Mouse (Mus musculus): ENCODE results near the gene Spp1.
A peak's percentile ranks its signal among the peaks of the same experiment; 100 is the strongest.
"Not testable (repeated sequence)": the region's sequence is repeated elsewhere in the genome, so short reads cannot be mapped to it uniquely, and the experiment has no call there.

Gene Spp1

DNA sequence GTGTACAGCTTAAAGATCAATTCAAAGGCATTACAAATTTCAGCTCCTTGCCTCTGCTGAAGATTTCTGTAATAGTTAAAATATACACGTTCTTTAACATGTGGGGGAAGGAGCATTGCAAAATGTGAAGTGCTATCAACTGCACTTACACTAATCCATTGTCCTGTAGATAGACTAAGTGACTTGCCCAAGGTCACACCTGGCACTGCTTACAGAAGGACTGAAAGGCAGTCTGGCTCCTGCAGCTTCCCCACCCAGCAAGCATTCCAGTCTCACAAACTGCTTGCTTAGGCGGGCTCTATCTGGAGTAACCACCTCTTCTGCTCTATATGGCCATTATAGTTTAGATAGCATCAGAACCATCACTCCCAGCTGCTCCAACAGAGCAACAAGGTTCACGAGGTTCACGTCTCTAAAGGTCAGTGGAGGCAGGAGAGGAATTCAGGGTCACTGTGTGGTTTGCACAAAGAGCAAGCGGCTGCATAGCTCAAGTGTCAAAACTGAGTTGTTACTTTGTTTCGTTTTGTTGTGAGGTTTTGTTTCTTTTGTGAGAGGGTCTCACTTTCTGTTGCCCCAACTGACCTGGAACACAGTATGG is 851 bp upstream of the Spp1 start:
- DNase-seq (ENCODE audit: low spot score), result no peak

DNA sequence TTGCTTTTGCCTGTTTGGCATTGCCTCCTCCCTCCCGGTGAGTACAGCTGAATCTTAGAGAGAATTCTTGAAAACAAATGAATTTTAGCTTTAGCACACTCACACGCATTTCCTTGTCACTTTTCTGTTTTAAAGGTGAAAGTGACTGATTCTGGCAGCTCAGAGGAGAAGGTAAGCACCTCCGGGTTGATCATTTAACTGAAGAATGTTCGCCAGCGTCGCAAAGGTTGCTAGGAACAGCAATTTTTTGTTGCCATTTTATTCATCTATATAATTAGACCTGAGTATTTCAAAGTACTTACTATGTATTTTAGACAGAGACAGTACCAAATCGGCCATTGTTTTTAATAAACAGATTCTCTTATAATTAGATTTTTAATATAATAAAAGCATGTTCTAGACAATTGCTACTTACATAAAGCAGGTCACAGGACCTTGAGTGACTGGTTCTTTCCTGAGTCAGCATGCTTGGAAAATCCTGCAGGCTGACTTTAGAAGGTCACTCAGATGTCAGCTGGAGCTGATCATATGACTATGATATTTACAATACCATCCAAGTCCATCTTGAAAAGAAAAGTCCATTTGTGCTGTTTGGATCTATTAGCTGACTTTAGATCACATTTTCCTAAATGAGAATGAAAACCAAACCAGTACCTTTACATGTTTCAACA is 1.6 kb downstream of the Spp1 start:
- no peak for DNase-seq (ENCODE audit: low spot score)

DNA sequence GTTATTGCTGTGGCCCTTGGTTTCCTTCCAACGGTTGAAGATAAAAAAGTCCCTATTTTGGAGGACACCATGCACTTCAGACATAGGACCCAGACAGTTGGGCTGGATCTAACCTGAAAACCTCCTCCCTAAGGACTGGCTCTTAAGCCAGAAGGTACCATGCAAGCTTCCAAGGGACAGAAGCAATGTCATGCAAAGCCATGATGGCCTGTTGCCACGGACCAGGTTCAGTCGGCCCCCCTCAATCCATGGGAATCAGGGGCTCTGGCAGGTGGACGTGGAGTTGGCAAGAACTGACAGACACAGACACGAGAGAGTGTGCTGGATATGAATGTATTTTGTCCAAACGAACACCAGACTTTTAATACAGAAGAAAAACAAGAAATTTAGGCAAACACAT is 7.5 kb downstream of the Spp1 start:
- no peak for DNase-seq (ENCODE audit: low spot score)

DNA sequence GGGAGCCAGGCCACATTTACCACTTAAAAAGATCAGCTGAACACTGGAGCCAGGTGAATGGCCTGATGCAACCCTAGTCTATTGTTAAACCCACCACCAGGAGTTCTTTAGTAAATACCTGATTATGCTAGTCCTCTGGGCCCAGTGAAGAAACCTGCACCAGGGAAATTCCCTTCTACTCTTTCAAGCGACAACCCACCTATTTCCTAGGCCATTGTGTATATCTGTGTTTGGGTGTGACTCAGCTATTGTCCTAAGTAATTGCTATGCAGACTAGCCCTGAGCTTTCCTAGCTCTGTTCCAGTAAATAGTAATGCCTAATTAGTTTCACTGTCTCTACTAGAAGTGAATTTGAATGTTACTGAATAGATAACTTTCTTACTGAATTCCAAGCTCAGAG is 7.9 kb downstream of the Spp1 start:
- DNase-seq (ENCODE audit: low spot score), result no peak

DNA sequence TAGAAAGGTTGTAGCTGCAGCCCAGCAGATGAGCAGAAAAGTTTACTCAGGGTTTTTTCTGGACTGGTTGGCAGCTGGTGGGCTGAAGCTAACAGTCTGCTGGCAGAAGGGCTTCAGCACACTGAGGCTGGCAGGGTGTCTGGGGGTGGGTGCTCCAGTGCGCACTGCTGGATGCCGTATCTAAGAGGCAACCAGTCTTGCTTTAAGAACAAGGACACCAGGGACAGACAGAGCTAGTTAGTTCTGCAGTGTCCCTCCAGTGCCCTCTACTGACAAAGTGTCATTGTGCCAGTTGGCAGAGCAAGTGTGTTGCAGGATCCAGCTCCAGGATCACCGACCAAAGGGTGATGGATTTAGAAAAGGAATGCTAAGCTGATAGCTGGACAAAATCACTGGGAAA is 11.2 kb downstream of the Spp1 start:
- peak; percentile 63 for DNase-seq (ENCODE audit: low spot score)

DNA sequence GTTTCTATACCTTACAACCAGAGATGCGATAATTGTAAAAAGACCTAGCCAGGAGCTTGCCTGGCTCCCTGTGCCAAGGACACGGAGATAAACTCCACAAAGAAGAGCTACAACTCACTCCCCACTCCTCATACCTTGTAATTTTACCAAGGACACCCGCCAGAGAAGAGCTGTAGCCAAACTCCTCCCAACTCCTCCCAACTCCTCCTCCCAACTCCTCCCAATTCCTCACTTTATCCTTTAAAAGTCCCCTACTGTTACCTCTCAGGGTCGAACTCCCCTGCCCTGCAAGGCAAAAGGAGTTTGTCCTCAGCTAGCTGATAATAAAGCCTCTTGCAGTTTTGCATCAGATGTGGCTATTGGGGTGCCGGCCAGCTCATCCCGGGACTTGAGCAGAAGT is 13.4 kb downstream of the Spp1 start:
- DNase-seq (ENCODE audit: low spot score), result not testable (repeated sequence)

DNA sequence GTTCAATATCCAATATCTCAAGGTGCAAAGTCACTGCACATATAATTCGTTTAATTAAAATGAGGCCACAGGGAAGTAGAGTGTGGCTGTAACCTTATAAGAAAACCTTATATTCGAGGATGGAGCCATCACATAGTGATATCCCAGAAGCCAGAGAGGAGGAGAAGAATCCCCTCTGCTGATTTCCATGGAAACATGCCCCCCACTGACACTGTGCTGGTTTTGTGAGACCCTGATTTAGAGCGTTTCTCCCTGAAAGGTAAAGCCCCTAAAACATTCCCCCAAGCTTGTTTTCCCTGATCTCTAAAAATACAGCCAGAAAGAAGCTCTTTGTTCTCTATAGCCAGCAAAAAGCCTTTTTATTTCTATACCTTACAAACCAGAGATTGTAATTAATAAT is 14.6 kb downstream of the Spp1 start:
- no peak for DNase-seq (ENCODE audit: low spot score)

DNA sequence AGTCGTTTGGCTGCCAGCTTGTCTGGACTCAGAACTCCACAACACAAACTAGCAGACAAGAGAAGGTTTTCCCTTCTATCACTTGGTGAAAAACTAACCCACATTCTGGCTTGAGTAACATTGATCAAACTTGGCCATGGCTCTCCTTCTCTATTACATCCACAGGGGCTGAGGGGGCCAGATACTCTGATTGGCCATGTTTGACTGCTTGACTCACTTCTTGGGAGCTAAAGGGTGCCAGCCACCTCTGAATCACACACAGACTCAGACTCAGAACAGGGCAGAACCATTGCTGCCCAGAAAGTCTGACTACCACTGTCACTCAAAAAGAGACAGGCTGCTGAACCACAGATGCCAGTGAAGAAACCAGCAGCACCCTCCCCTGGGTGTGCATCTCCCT is 18.2 kb downstream of the Spp1 start:
- no peak for DNase-seq (ENCODE audit: low spot score)

DNA sequence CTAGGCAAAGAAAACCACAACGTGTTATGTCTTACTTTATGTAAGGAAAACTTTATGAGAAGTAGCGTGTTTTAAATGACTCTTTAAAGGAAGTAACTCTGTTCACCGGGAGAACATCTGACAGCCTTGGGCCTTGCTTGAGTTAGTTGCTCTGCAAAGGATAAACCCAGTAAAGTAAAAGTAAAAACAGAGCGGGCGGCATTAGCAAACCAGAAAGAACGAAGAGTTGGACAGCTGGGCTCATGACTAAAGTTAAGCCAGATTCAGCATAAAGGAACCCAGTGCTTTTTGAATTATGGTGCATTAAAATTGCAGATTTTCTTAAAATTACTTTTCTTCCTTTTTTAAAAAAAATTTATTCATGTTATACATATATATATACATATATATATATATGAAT is 19.6 kb downstream of the Spp1 start:
- DNase-seq (ENCODE audit: low spot score), result no peak

DNA sequence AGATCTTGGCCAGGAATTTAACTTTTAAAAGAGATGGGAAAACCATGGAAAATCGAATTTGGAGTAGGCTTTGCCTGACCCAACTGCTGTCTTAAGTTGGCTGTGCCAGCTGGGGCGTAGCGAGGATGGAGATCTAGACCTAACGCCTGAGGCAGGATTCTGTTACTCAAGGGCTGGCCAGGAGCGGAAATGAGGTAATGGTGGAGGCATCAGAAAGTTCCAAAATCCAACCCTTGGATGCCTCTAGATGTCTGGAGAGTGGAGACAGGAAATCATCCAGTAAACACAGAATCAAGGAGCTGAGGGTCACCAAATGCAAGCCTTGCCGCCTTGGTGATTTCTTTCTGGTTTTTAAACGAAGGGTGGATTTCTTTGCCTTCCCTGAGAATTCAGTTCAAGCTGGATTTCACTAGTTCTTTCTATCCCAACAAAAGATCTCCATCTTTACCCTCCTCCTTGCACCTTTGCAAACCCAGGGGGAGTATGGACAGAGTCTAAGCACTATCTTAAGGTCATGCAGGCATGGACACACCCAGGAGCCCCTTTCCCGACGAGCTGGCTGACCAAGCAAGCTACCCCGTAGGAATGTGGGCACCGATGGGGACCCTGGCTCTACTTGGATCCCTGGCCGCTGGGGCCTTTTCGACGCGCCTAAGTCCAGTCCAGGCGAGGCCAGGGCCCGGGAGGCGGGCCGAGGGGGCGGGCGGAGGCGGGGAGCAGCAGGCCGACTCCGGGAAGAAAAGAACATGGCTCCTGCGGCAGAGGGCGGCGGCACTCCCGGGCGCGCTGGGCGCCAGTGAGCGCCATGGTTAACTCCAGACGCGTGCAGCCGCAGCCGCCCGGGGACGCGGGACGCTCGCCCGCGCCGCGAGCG is 24.2 kb downstream of the Spp1 start, which contains the start of gene Pkd2:
Gene Pkd2 (plus strand): TSS at position 619 of the 874 bp plus-strand sequence.
- peak; percentile 78 for DNase-seq (ENCODE audit: low spot score)

DNA sequence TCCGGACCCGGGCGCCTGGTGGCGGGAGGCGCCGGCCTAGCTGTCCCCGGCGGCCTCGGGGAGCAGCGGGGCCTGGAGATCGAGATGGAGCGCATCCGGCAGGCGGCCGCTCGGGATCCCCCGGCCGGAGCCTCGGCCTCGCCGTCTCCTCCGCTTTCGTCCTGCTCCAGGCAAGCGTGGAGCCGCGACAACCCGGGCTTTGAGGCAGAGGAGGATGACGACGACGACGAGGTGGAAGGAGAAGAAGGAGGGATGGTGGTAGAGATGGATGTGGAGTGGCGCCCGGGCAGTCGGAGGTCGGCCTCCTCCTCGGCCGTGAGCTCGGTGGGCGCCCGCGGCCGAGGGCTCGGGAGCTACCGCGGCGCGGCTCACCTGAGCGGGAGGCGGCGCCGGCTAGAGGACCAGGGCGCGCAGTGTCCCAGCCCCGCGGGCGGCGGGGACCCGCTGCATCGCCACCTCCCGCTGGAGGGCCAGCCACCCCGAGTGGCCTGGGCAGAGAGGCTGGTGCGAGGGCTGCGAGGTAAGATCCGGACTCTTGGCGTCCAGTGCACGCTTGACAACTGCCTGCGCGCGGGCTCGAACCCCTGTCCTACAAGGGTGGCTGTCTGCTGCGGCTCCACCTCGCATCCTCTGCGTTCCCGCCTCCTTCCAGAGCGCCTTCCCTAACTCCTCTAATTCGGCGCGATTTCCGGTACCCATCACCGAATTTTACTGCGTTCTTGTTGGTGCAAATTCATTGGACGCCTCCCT is 25.0 kb downstream of the Spp1 start:
- DNase-seq (ENCODE audit: low spot score), result peak; percentile 70

DNA sequence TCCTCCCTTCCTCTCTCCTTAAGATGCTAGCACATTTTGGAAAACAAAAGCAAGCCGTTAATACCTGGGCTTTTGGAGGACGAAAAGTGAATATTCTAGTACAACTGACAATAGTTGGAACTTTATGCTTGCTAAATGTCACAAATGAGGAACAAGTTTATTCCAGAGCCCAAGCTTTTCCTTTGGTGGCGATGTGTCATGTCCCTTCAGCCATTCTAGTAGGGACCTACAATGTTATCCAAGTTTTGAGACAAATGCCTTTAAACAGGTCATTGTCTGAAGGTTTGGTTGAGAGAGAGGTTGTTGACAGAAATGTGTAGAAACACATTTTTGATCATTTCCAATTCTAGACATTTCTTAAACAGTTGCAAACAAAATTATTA is 25.5 kb downstream of the Spp1 start:
- DNase-seq (ENCODE audit: low spot score), result no peak

DNA sequence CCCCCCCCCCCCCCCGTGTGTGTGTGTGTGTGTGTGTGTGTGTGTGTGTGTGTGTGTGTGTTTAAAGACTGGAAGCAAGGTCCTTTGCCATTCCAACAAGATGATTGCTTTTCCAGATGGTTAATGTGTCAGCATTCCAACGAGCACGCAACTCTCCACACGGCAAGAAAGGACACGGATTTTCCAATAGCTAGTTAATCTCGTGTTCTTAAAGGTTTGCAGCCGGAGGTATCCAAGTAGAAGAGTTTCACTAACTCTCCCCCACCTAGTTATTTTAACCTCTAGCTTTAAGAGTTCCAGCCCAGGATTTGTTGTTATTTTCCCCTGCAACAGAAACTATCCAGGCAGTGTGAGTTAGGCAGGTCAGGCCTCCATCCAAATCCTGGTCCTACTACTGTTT is 25.9 kb downstream of the Spp1 start:
- DNase-seq (ENCODE audit: low spot score), result no peak

DNA sequence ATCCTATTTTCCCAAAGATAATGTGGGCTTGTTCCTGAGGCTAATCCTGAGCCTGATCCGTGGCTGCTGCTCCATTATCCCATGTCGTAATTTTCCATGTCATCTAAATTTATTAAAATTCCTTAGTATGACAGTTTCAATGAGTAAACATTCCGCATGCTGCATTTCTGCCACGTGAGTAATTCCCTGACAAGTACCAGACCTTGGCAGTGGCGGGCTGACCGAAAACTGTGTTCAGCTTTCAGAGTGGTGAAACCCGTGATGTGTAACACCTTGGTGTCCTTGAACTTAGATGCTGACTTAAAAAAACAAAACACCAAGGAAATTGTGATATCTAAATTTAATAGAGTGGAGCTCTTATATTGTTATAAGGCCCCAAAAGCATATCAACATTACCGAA is 30.4 kb downstream of the Spp1 start:
- DNase-seq (ENCODE audit: low spot score), result no peak

DNA sequence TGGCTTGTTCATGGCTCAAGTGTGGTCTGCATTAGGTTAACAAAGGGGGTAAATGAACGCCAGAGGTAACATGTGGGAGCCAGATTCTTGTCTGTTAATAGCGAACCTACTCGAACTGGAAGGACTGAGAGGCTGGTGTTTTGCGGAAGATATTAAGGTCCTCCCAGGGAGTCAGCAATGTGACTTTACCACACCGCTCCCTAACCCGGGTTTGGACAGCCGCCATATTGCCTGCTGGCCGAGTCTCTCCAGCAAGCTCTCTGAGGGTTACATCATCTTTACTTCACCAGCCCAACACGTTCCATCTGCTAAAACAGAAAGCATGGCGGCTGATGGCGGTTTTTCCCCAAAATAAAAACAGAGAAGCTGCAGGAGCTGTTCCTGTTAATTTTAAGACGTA is 30.8 kb downstream of the Spp1 start:
- no peak for DNase-seq (ENCODE audit: low spot score)

DNA sequence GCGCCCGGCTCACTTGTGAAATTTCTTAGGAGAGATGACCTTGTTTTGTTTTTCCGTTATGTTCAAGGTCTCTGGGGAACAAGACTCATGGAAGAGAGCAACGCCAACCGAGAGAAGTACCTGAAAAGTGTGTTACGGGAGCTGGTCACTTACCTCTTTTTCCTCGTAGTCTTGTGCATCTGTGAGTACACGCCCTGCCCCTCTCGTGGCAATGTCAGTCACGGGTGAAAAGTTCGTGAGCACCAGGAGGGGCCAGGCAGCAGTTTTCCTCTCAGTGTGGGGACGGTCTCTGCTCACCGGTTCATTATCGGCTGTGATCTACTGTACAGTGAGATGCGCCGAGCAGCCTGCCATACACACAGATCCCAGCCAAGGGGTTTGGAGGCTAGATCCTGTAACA is 31.9 kb downstream of the Spp1 start:
- DNase-seq (ENCODE audit: low spot score), result no peak

DNA sequence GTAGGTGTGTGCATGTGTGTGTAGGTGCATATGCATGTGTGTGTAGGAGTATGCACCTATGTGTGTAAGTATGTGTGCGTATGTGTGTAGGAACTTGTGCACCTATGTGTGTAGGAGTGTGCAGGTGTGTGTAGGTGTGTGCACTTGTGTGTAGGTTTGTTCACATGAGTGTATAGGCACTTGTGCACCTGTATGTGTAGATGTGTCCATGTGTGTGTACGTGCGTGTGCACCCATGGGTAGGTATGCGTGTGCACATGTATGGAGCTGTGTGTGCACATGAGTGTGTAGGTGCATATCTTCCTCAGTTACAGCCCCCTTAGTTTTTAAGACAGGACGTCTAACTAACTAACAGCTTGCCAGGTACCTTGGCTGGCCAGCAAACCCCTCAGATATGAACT is 33.7 kb downstream of the Spp1 start:
- DNase-seq (ENCODE audit: low spot score), result no peak

DNA sequence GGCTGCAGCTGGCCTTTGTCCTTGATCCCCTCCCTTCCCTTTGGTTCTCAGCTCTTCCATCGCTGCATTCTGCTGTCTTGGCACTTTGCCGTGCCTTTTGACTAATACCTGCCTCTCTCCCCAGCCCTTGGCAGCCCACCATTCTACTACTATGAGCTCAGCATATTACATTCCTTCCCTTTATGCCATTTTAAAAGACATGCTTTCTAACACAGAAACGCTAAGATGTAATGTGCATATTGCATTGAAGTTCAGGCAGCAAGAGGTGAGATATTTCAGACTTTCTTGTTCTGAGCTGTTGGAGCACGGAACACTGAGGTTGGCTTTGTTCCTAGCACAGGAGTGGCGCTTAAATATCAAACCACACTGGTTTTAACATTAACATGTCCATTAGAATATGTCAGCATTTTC is 36.1 kb downstream of the Spp1 start:
- no peak for DNase-seq (ENCODE audit: low spot score)

DNA sequence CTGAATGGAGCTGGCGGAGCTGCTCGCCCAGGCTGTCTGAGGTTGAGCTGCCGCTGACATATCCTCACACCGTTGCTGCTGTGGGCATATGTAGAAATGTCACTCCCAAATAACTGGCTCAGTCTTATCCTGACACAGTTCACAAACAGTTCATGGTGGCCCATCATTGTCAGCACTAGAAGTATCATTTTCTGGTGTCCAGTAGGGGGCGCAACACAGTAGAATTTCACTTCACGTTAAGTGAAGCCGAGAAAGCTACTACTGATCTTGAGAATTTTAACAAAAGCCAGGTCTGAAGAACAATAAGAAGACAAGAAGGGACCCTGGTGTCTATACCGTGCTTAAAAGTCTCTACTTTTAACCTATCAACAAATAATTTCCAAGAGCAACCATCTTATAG is 37.5 kb downstream of the Spp1 start:
- peak; percentile 20 for DNase-seq (ENCODE audit: low spot score)

DNA sequence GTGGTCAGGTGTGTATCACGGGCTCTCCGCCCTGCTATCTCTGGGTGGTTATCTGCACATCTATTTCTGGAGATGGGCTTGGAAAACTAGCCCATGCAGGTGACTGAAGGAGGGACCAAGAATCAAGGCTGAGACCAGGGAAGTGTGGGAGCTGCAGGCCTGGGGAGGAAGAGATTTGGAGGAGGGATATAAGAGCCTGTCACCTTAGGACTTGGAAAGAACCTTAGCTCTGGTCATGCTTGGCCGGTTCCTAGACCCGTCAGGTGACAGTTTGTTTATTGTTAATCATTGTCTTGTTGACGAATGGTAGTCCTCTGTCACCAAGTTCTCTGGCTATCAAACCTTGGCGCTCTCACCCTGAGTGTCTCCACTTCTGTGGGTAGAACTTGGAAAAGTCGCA is 45.4 kb downstream of the Spp1 start:
- DNase-seq (ENCODE audit: low spot score), result no peak

DNA sequence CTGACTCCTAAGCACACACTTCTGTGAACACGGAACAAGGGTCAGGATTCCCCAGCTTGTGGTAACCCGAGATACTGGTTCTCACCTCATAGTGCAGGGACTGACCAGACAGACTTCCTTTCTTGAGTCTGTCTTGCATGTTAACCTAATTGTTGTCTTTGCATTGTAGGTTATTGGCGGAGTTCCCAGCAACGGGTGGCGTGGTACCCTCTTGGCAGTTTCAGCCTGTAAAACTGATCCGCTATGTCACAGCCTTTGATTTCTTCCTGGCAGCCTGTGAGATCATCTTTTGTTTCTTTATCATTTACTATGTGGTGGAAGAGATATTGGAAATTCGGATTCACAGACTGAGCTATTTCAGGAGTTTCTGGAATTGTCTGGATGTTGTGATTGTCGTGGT is 47.9 kb downstream of the Spp1 start:
- DNase-seq (ENCODE audit: low spot score), result no peak
